Mouse (Mus musculus) G1E-ER4 (cell line): ENCODE results near the gene Lrrc75b. TPM values are rescaled to one million over a fixed set of nuclear protein-coding genes. Genes with fewer than 3 reads are reported as not detected.

Experiments
- GATA1 ChIP-seq: IDR thresholded peaks from one replicate; pipeline ENCODE4 v1.8.0; 2012; ENCODE audit warnings: low read length, inconsistent platforms
- polyA plus RNA-seq: library from polyadenylated mRNA; stranded (reverse); fragments of >175 nt; gene quantifications from 2 replicates; pipeline ENCODE4 v1.2.3, GENCODE M21; 2012

Lrrc75b gene
- not detected in 2 replicates for polyA plus RNA-seq

DNA sequence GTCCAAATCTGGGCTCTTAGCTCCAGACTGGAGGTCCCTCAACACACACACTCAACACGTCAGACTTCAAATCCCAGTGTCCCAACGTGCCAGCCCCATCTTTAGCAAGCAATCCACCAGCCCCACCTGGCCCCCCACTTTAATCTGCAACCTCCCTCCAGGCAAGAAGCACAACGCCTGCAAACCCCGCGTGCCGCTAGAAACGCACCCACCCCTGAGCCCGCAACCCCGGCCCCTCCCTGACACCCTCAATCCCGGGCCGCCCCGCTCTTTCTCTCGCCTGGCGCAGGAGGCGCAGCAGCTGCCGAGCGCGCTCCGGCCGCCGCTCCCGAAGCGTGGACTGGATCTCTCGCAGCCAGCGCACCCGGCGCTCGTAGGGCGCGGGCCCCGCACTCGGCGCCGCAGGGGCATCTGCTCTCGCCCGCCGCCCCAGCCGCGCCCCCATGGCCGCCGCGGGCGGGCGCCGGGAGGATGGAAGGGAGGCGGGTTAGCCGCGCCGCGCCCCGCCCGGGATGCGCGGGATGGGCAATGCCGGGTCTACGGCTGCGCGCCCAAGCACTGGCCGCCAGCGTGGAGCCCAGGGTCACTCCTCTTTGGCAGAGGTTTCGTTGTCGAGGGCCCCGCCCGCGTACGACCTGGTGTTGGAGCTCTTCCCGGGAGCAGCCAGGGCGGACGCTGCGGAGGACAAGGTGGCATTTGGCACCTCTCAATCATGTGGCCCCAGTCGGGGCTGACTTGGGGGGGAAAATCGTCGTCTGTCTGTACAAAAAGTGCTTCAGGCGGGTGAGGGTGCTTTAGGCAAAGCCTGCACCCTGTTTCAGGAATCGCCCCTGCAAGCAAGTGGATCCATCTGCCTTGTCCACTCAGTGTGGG, at the start of gene Lrrc75b:
Gene Lrrc75b (minus strand): TSS at position 655 of the 873 bp plus-strand sequence.
- TF ChIP-seq GATA1 = no peak

- no peak for TF ChIP-seq GATA1
Observed at GRCm38 (mm10) chr10:75608975-75609374, 48.8 kb upstream of the Lrrc75b start.

DNA sequence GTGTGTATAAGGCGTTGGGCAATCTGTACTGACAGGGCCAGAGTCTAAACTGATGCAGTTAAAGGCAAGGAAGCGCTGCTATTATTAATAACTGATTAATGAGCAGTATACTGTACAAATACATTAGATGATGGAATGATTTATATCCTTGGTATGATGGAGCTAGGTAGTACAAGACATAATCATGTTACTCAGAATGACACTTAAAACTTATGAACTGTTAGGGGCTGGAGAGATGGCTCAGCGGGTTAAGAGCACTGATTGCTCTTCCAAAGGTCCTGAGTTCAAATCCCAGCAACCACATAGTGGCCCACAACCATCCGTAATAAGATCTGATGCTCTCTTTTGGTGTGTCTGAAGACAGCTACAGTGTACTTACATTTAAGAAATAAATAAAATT, 47.1 kb upstream of the Lrrc75b start:
- no peak for TF ChIP-seq GATA1

DNA sequence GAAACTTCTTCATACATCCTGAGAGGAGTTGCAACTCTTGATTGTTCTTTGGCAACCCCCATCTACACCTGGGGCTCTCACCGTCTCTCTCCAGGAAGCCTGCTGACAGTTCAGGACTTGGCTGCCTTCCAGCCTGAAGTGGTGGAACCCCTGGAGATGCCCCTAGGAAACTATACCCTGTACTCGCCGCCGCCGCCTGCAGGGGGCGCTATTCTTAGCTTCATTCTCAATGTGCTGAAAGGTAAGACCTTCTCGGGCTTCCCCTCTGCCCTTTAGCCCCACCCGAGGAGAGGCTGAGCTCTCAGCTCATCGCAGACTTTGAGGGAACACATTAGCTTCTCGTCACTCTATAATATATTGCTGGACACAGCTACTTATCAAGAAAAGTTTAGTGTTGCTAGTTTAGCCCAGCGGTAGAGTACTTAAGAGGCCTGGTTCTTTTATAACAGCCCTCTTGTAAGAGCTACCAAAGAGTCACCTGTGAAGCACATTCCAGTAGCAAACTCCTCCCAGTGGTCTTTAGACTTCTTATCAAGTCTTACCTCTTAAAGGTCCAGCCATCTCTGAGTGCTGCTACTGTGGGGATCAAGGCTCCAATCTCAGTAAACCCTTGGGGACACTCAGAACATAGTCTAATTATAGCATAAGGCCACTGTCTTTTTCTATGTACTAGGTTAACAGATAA, 45.2 kb upstream of the Lrrc75b start:
- no peak for TF ChIP-seq GATA1

- TF ChIP-seq GATA1 = no peak
Observed at GRCm38 (mm10) chr10:75600189-75600730, 40.1 kb upstream of the Lrrc75b start.

- no peak for TF ChIP-seq GATA1
Observed at GRCm38 (mm10) chr10:75595981-75596380, 35.9 kb upstream of the Lrrc75b start.

GRCm38 (mm10) chr10:75592585-75592984, 32.5 kb upstream of the Lrrc75b start:
- TF ChIP-seq GATA1 = no peak

DNA sequence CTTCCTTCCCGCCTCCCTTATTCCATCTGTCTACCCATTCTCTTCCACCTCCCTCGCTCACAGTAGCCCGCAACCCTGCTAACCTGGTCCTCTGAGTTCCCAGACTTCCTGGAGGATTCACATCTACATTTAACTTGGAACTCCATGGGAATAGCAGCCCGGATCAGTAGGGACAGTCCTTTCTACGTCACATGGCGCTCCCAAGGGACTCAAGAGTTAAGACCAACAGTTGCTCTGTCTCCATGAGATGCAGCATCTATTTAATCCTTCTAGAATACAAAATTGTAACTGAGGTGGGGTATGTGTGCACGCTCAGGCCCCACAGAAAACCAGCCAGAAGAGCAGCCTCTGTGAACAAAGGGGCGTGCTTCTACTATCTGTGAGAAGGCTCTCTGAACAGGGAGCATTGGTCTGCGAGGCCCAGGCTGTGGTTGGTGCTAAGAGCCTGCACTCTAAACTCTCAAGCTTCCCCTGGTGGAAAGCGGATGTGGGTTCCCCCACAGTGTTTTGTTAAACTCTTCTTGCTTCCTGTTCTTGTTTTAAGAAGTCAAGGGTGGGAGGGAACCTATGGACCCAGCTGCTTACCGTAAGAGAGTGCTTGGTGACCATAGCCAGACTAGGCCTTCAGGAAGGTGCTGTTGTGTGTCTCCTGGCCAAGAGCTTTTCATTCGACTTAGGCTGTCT, 31.2 kb upstream of the Lrrc75b start:
- TF ChIP-seq GATA1 = no peak

GRCm38 (mm10) chr10:75589651-75590050, 29.5 kb upstream of the Lrrc75b start:
- no peak for TF ChIP-seq GATA1

DNA sequence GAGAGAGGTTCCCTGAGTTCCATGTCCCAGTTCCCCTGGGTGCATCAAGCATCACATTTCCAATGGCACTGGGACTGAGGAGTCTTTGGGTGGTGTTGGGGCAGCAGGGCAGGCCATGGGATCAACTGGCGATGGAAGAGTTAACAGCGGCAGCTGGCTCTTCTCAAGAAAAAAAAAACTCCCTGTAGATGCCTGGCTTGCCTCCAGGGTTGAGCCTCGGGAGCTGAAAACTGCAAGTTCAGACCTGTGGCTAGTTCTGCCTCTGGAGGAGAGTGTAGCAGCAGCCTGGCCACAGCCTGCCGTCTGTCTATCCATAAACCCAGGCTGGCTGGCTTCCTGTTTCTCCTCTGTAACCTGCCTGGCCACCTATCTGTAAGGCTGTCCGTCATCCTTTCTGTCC, 29.0 kb upstream of the Lrrc75b start, which contains the start of gene Ggt5:
Gene Ggt5 (plus strand): TSS at position 212 of the 400 bp plus-strand sequence.
- TF ChIP-seq GATA1 = no peak

- no peak for TF ChIP-seq GATA1
Observed at GRCm38 (mm10) chr10:75588336-75588735, 28.2 kb upstream of the Lrrc75b start.

GRCm38 (mm10) chr10:75587781-75588180, 27.7 kb upstream of the Lrrc75b start:
- TF ChIP-seq GATA1 = no peak

DNA sequence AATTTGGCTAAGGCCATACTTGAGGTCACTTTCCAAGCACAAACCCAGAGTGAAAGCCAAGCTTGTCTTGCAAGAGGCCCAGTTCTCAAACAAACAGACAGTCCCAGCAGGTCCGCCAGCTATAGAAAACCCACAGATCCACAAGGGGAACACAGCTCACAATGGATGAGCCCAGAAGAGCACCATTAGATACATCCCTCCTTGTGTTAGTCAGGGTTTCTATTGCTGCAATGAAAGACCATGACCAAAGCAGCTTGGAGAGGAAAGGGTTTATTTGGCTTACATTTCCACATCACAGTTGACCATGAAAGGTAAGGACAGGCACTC, 26.4 kb upstream of the Lrrc75b start:
- no peak for TF ChIP-seq GATA1

DNA sequence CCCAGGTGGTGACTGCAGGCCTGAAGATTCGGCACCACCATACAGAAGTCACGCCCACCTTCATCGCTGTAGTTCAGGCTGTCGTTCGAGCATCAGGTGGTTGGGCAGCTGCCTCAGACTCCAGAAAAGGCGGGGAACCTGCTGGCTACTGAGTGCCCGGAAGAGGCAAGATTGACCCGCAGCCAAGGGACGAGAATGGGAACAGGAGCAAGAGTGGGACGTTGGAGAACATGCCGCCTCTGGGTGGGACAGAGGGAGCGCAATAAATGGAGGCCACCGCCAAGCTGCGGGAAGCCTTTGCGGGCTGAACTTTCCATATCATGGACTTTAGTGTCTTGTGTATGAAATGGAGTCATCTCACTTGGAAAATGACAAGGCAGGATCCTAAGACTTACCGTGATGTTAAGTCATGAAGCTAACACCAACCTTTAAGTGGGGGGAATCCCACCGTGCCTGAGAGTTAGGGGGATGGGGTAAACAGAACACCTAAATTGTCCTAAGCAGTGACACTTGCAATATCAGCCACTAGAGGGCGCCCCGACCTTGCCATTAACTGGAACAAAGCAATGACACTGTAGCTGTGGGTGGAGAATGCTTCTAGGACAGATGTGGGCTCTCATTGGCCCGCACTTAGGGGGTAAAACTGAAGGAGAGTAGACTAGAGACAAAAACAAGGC, 25.9 kb upstream of the Lrrc75b start:
- no peak for TF ChIP-seq GATA1

- TF ChIP-seq GATA1 = no peak
Observed at GRCm38 (mm10) chr10:75579129-75579528, 19.0 kb upstream of the Lrrc75b start.

DNA sequence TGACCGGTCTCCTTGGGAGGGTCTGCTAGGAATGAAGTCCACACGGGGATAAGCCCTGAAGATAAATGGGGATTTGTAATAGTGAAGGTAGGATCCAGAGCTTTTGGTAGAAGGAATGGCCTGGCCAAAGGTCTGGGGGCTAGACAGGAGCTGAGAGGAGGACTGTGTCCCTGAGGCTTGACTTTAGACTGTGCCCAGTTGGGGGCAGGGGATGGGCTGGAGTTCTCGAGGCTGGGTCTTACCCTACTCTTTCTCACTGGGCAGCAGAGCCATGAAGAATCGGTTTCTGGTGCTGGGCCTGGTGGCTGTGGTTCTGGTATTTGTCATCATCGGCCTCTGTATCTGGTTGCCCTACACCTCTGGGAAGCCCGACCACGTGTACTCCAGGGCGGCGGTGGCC, 13.8 kb upstream of the Lrrc75b start:
- TF ChIP-seq GATA1 = no peak
